Mouse (Mus musculus) heart, embryonic 10.5 days (tissue): ENCODE measurements around the gene Hdac6. TPM values are rescaled to one million over a fixed set of nuclear protein-coding genes. Genes with fewer than 3 reads are reported as not detected.

ENCODE experiments used
- DNase-seq: peaks from one replicate; pipeline ENCODE4 v3.0.0-alpha.2; 2017; ENCODE audit warnings: low spot score
- H3K27ac ChIP-seq: fragments of 300-500 bp; sonication (generic); 2 replicates; pipeline ENCODE4 v1.5.1; 2016; ENCODE audit warnings: mild to moderate bottlenecking
- H3K27me3 ChIP-seq: fragments of 300-500 bp; sonication (generic); 2 replicates; pipeline ENCODE4 v1.6.1; 2016; ENCODE audit warnings: mild to moderate bottlenecking; ENCODE audit not compliant: poor library complexity, insufficient read depth, severe bottlenecking
- H3K36me3 ChIP-seq: fragments of 300-500 bp; sonication (generic); 2 replicates; pipeline ENCODE4 v1.6.1; 2016; ENCODE audit warnings: mild to moderate bottlenecking, moderate library complexity
- H3K4me1 ChIP-seq: fragments of 300-500 bp; sonication (generic); 2 replicates; pipeline ENCODE4 v1.6.1; 2016; ENCODE audit warnings: mild to moderate bottlenecking
- H3K4me3 ChIP-seq: fragments of 300-500 bp; sonication (generic); 2 replicates; pipeline ENCODE4 v1.5.1; 2016; ENCODE audit warnings: mild to moderate bottlenecking, moderate library complexity
- H3K9me3 ChIP-seq: fragments of 300-500 bp; sonication (generic); 2 replicates; pipeline ENCODE4 v1.6.1; 2016; ENCODE audit warnings: mild to moderate bottlenecking, moderate library complexity
- WGBS: fragments of 180-500 bp; shearing (Covaris S2); methylation state at CpG from one replicate; pipeline ENCODE4 v1.1.7; 2016; 5-methylcytosine and 5-hydroxymethylcytosine counted together
- polyA plus RNA-seq: library from polyadenylated mRNA; unstranded; fragments of >200 nt; fragmentation: Nextera tagmentation; extraction: Ambion mirVana; gene quantifications from 2 replicates; pipeline ENCODE4 v1.2.1, GENCODE M21; 2016

The Hdac6 gene
- polyA plus RNA-seq = 36.4 and 36.9 TPM in 2 replicates

GRCm38 (mm10) chrX:7947108-7947899, at the start of gene Hdac6:
Gene Hdac6 (minus strand): TSS chrX:7947889.
- no peak for DNase-seq
- 17% methylated on average over 35 of the region's 37 CpGs for WGBS
- H3K9me3 ChIP-seq = no peaks in the 10 kb centered on the region
- peak within 1 kb of the TSS; percentile 86 for H3K27ac ChIP-seq
- H3K4me3 ChIP-seq = peak within 1 kb of the TSS; percentile 60
- H3K36me3 ChIP-seq = no peaks in the 10 kb centered on the region
- H3K4me1 ChIP-seq = no peaks in the 10 kb centered on the region
- no peaks in the 10 kb centered on the region for H3K27me3 ChIP-seq

GRCm38 (mm10) chrX:7993068-7993735, 45.5 kb upstream of the Hdac6 start:
- Histone ChIP-seq H3K36me3 (no peaks in the 10 kb centered on the region), H3K27ac (no peak overlapping the region), H3K27me3 (no peaks in the 10 kb centered on the region), H3K4me1 (no peaks in the 10 kb centered on the region), H3K9me3 (no peaks in the 10 kb centered on the region), H3K4me3 (no peak overlapping the region)
- WGBS = 49% methylated on average over 10 of the region's 10 CpGs
- peak; percentile 76 for DNase-seq

GRCm38 (mm10) chrX:7992379-7993067, 44.8 kb upstream of the Hdac6 start:
- no peak overlapping the region for H3K4me3 ChIP-seq
- H3K9me3 ChIP-seq = no peaks in the 10 kb centered on the region
- 0 out of 2 replicates have a peak overlapping the region, but pooled peaks have one; percentile 29 for H3K27ac ChIP-seq
- no peaks in the 10 kb centered on the region for H3K36me3 ChIP-seq
- H3K4me1 ChIP-seq = no peaks in the 10 kb centered on the region
- no peaks in the 10 kb centered on the region for H3K27me3 ChIP-seq
- no peak for DNase-seq
- 60% methylated on average over 8 of the region's 8 CpGs for WGBS

- Histone ChIP-seq H3K4me1 (no peaks in the 10 kb centered on the region), H3K9me3 (no peaks in the 10 kb centered on the region), H3K27ac (no peak overlapping the region), H3K27me3 (no peaks in the 10 kb centered on the region), H3K36me3 (no peaks in the 10 kb centered on the region), H3K4me3 (no peak overlapping the region)
- WGBS = 87% methylated on average over 7 of the region's 7 CpGs
- DNase-seq = no peak
Observed at GRCm38 (mm10) chrX:7981368-7981767, 33.7 kb upstream of the Hdac6 start.

GRCm38 (mm10) chrX:7977892-7978291, 30.2 kb upstream of the Hdac6 start, which contains the start of gene Gata1:
Gene Gata1 (minus strand): TSS chrX:7978071.
- Histone ChIP-seq H3K27ac (no peak within 1 kb of the TSS), H3K4me1 (no peaks in the 10 kb centered on the region), H3K4me3 (no peak within 1 kb of the TSS), H3K27me3 (no peaks in the 10 kb centered on the region), H3K36me3 (no peaks in the 10 kb centered on the region), H3K9me3 (no peaks in the 10 kb centered on the region)
- WGBS = 93% methylated on average over 11 of the region's 11 CpGs
- no peak for DNase-seq

GRCm38 (mm10) chrX:7971292-7971691, 23.6 kb upstream of the Hdac6 start:
- peak; percentile 82 for DNase-seq
- no peak overlapping the region for H3K4me3 ChIP-seq
- no peak overlapping the region for H3K27ac ChIP-seq
- H3K27me3 ChIP-seq = no peaks in the 10 kb centered on the region
- no peaks in the 10 kb centered on the region for H3K9me3 ChIP-seq
- no peaks in the 10 kb centered on the region for H3K4me1 ChIP-seq
- 54% methylated on average over 4 of the region's 4 CpGs for WGBS
- no peaks in the 10 kb centered on the region for H3K36me3 ChIP-seq

- Histone ChIP-seq H3K27ac (no peak overlapping the region), H3K9me3 (no peaks in the 10 kb centered on the region), H3K36me3 (no peaks in the 10 kb centered on the region), H3K27me3 (no peaks in the 10 kb centered on the region), H3K4me3 (no peak overlapping the region), H3K4me1 (no peaks in the 10 kb centered on the region)
- 78% methylated on average over 3 of the region's 3 CpGs for WGBS
- DNase-seq = no peak
Observed at GRCm38 (mm10) chrX:7968899-7969298, 21.2 kb upstream of the Hdac6 start.

- WGBS = 50% methylated on average over 8 of the region's 8 CpGs
- H3K36me3 ChIP-seq = no peaks in the 10 kb centered on the region
- H3K27me3 ChIP-seq = no peaks in the 10 kb centered on the region
- no peaks in the 10 kb centered on the region for H3K9me3 ChIP-seq
- no peak overlapping the region for H3K27ac ChIP-seq
- DNase-seq = no peak
- H3K4me3 ChIP-seq = 0 out of 2 replicates have a peak overlapping the region, but pooled peaks have one; percentile 12
- H3K4me1 ChIP-seq = no peaks in the 10 kb centered on the region
Observed at GRCm38 (mm10) chrX:7968226-7968625, 20.5 kb upstream of the Hdac6 start.

GRCm38 (mm10) chrX:7967596-7968201, 20.0 kb upstream of the Hdac6 start:
- DNase-seq = peak; percentile 86

GRCm38 (mm10) chrX:7966161-7966560, 18.5 kb upstream of the Hdac6 start:
- H3K9me3 ChIP-seq = no peaks in the 10 kb centered on the region
- no peak for DNase-seq
- H3K4me1 ChIP-seq = no peaks in the 10 kb centered on the region
- no peaks in the 10 kb centered on the region for H3K27me3 ChIP-seq
- H3K4me3 ChIP-seq = peak overlapping the region; percentile 36
- no peak overlapping the region; the same call in 1 of the 2 replicates for H3K27ac ChIP-seq
- no peaks in the 10 kb centered on the region for H3K36me3 ChIP-seq
- 35% methylated on average over 4 of the region's 4 CpGs for whole genome bisulfite sequencing

More at GRCm38 (mm10) chrX:7967596-7968201, 20.0 kb upstream of the Hdac6 start:
- no peaks in the 10 kb centered on the region for H3K4me1 ChIP-seq
- 65% methylated on average over 7 of the region's 9 CpGs for WGBS
- no peaks in the 10 kb centered on the region for H3K36me3 ChIP-seq
- no peak overlapping the region for H3K4me3 ChIP-seq
- no peaks in the 10 kb centered on the region for H3K9me3 ChIP-seq
- no peaks in the 10 kb centered on the region for H3K27me3 ChIP-seq
- H3K27ac ChIP-seq = no peak overlapping the region

- H3K36me3 ChIP-seq = no peaks in the 10 kb centered on the region
- H3K4me1 ChIP-seq = no peaks in the 10 kb centered on the region
- no peaks in the 10 kb centered on the region for H3K9me3 ChIP-seq
- no peak for DNase-seq
- 63% methylated on average over 7 of the region's 7 CpGs for WGBS
- H3K27me3 ChIP-seq = no peaks in the 10 kb centered on the region
- no peak overlapping the region for H3K4me3 ChIP-seq
- H3K27ac ChIP-seq = no peak overlapping the region
Observed at GRCm38 (mm10) chrX:7963829-7964626, 16.3 kb upstream of the Hdac6 start.

GRCm38 (mm10) chrX:7958868-7959267, 11.2 kb upstream of the Hdac6 start:
- no peaks in the 10 kb centered on the region for H3K36me3 ChIP-seq
- H3K4me3 ChIP-seq = no peak overlapping the region
- no peaks in the 10 kb centered on the region for H3K27me3 ChIP-seq
- H3K9me3 ChIP-seq = no peaks in the 10 kb centered on the region
- no peak for DNase-seq
- WGBS = 88% methylated on average over 9 of the region's 9 CpGs
- H3K27ac ChIP-seq = no peak overlapping the region
- H3K4me1 ChIP-seq = no peaks in the 10 kb centered on the region
